Mouse (Mus musculus) cerebellum, adult 2 months (tissue): ENCODE measurements around the gene Cygb. TPM values are rescaled to one million over a fixed set of nuclear protein-coding genes. Genes with fewer than 3 reads are reported as not detected.
"Not testable (repeated sequence)": the region's sequence is repeated elsewhere in the genome, so short reads cannot be mapped to it uniquely, and the experiment has no call there.

Experiments used
- DNase-seq, 2 experiments: peaks; one replicate each; pipeline ENCODE4 v3.0.0; 2021
- H3K27ac ChIP-seq: fragments of 200-500 bp; 2 replicates; pipeline ENCODE4 v1.5.1; 2012; ENCODE audit warnings: low read length, control low read depth, inconsistent platforms; ENCODE audit not compliant: insufficient read depth
- H3K27me3 ChIP-seq: fragments of 200-500 bp; 2 replicates; pipeline ENCODE4 v1.6.1; 2012; ENCODE audit warnings: inconsistent platforms, mild to moderate bottlenecking, low read length, moderate library complexity; ENCODE audit not compliant: control insufficient read depth, insufficient read depth
- H3K4me1 ChIP-seq: fragments of 200-500 bp; 2 replicates; pipeline ENCODE4 v1.6.1; 2011; ENCODE audit warnings: low read length; ENCODE audit not compliant: control insufficient read depth, insufficient read depth
- H3K4me3 ChIP-seq: fragments of 200-500 bp; replicated peaks from 2 replicates; pipeline ENCODE3; 2011; ENCODE audit warnings: mild to moderate bottlenecking, low read depth, low read length, control low read depth; ENCODE audit not compliant: insufficient read depth
- CTCF ChIP-seq: fragments of 200-500 bp; IDR thresholded peaks from 2 replicates; pipeline ENCODE4 v1.5.1; 2011; ENCODE audit warnings: low read depth, mild to moderate bottlenecking, control low read depth, low read length, moderate library complexity, borderline replicate concordance; ENCODE audit not compliant: insufficient read depth
- POLR2A ChIP-seq: fragments of 200-500 bp; IDR thresholded peaks from 2 replicates; pipeline ENCODE4 v1.6.1; 2011; ENCODE audit warnings: low read length, control low read depth, borderline replicate concordance; ENCODE audit not compliant: insufficient read depth
- WGBS: fragments of 180-500 bp; shearing (Covaris S2); methylation state at CpG from one replicate; pipeline ENCODE4 v1.1.7; 2018; 5-methylcytosine and 5-hydroxymethylcytosine counted together
- polyA plus RNA-seq: library from polyadenylated mRNA; depleted of rRNA; stranded (reverse); fragments of >200 nt; gene quantifications from 2 replicates; pipeline ENCODE4 v1.2.3, GENCODE M21; 2012

The Cygb gene
- polyA plus RNA-seq, 1 experiment: 113 TPM

DNA sequence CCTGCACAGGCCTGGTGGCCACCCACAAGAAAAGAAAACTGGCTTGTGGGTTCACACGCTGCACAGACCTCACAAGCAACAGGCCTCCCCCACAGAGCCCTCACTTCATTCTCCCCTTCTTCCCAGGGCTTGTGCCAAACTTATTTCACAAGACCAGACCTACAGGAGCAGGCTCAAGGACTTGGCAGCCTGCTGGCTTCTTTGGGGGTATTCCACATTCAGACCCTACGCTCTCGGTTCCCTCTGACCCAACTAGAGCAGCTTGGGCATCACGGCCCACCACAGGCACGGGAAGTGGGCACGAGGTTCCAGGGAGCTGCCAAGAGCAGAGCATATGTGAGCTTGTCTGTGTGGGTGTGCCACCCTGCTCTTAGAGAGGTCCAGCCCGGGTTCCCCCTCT, 36.5 kb downstream of the Cygb start:
- H3K27me3 ChIP-seq: no peaks in the 10 kb centered on the region
- H3K4me1 ChIP-seq: peaks cover 87% of the 10 kb centered on the region
- DNase-seq: peak in 1 of 2 experiments; percentile 18
- WGBS: 37% methylated on average over 7 of the region's 7 CpGs
- H3K4me3 ChIP-seq: no peak overlapping the region
- TF ChIP-seq POLR2A: no peak
- no peak for TF ChIP-seq CTCF
- H3K27ac ChIP-seq: no peak overlapping the region

GRCm38 (mm10) chr11:116616438-116617118, 37.5 kb downstream of the Cygb start:
- 77% methylated on average over 10 of the region's 10 CpGs for WGBS
- H3K27me3 ChIP-seq: no peaks in the 10 kb centered on the region
- no peak for TF ChIP-seq POLR2A
- TF ChIP-seq CTCF: no peak
- peaks cover 77% of the 10 kb centered on the region for H3K4me1 ChIP-seq
- no peak overlapping the region for H3K27ac ChIP-seq
- H3K4me3 ChIP-seq: no peak overlapping the region
- peak in 1 of 2 experiments; percentile 13 for DNase-seq

- no peak overlapping the region for H3K4me3 ChIP-seq
- H3K4me1 ChIP-seq: peaks cover 73% of the 10 kb centered on the region
- no peak overlapping the region for H3K27ac ChIP-seq
- 11% methylated on average over 15 of the region's 15 CpGs for WGBS
- peak; percentile 56 to 68 for DNase-seq
- H3K27me3 ChIP-seq: no peaks in the 10 kb centered on the region
- TF ChIP-seq CTCF: no peak
- TF ChIP-seq POLR2A: no peak
Measured at GRCm38 (mm10) chr11:116615735-116616437, 38.2 kb downstream of the Cygb start.

DNA sequence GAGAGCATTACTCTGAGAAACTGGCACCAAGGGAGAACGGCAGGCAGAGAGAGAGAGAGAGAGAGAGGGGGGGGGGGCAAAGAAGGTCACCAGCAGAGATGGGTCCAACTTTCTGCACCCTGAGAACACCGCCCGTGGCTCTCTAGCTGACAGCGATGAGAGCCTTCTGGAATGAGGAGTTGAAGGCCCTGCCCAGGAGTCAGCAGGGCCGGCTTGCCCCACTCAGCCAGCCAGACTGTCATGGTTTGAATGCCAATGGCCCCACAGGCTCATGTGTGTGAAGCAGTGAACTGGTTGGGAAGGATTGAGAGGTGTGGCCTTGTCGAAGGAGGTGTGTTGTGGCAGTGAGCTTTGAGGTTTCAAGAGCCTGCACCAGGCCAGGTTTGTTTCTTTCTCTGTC, 40.9 kb downstream of the Cygb start:
- 59% methylated on average over 6 of the region's 6 CpGs for WGBS

DNA sequence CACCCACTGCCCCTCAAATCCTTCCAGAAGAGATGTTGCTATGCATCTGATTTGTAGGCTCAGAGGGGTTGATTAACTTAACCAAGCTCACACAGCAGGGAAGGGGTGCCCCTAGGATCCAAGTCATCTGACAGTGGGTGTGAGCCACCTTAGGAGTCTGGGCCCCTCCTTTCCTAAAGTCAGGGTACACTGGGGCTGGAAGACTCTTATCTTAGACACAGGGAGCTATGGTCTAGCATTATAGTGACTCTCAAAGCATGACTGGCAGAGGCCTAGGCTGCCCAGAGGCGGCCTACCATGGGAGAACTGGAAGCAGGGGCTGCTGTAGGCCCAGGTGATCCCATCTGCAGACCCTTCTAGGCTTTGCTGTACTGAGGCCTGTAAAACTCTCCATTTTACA, 41.6 kb downstream of the Cygb start:
- 95% methylated on average over 1 of the region's 1 CpGs for WGBS
- TF ChIP-seq CTCF: no peak
- no peak for TF ChIP-seq POLR2A
- DNase-seq: no peak
- Histone ChIP-seq H3K4me1 (peaks cover 63% of the 10 kb centered on the region), H3K4me3 (no peak overlapping the region), H3K27me3 (no peaks in the 10 kb centered on the region), H3K27ac (no peak overlapping the region)

More for the DNA sequence above, 40.9 kb downstream of the Cygb start:
- no peak for DNase-seq
- TF ChIP-seq POLR2A (no peak), CTCF (no peak)
- no peak overlapping the region for H3K27ac ChIP-seq
- peaks cover 69% of the 10 kb centered on the region for H3K4me1 ChIP-seq
- H3K4me3 ChIP-seq: no peak overlapping the region
- no peaks in the 10 kb centered on the region for H3K27me3 ChIP-seq

- Histone ChIP-seq H3K27me3 (no peaks in the 10 kb centered on the region), H3K4me1 (peaks cover 60% of the 10 kb centered on the region), H3K27ac (no peak overlapping the region), H3K4me3 (no peak overlapping the region)
- DNase-seq: no peak
- TF ChIP-seq CTCF (no peak), POLR2A (no peak)
- WGBS: 97% methylated on average over 9 of the region's 9 CpGs
Measured at GRCm38 (mm10) chr11:116611883-116612282, 42.2 kb downstream of the Cygb start.

GRCm38 (mm10) chr11:116611168-116611567, 42.9 kb downstream of the Cygb start:
- 89% methylated on average over 9 of the region's 9 CpGs for WGBS

DNA sequence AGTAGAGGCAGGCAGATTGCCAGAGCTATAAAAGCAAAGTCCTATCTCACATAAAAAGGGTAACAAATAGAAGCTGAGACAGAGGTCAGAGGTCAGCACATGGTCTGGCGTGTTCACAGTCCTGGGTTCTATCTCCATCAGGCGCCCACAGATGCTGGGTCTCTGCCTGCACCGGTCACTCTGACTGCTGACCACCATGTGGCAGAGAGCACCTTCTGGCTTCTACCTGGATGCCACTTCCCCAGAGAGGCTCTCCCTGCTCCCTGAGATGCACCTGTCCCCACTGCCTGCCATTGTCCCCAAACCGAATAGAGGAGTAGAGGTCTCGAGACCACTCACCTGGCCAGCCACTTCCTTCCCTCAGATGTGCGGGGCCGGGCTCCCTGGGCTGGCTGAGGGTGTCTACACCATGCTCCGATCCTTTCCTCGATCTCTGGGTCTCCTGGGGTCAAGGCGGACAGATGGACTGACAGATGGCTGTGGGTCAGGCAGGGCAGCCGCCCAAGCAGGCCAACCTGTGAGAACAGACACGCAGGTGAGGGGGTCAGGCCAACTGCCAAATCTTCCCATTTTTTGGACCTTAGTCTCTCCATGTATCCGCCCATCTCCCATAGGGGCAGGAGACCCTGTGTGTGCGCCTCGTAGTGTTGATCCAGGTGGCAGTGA, 44.0 kb downstream of the Cygb start:
- peak overlapping the region; percentile 6 for H3K4me3 ChIP-seq
- H3K27ac ChIP-seq: no peak overlapping the region
- 15% methylated on average over 15 of the region's 15 CpGs for WGBS
- DNase-seq: peak; percentile 95 to 99
- no peak for TF ChIP-seq CTCF
- no peak for TF ChIP-seq POLR2A
- no peaks in the 10 kb centered on the region for H3K27me3 ChIP-seq
- H3K4me1 ChIP-seq: peaks cover 44% of the 10 kb centered on the region

More at GRCm38 (mm10) chr11:116611168-116611567, 42.9 kb downstream of the Cygb start:
- H3K27ac ChIP-seq, H3K27me3 ChIP-seq, DNase-seq, H3K4me3 ChIP-seq: not testable (repeated sequence)
- H3K4me1 ChIP-seq: peaks cover 53% of the 10 kb centered on the region
